Mouse (Mus musculus) v-Abl transformed pro-B cells (cell line): Measurements from ENCODE around the gene Elmo1.

Source experiments
- in situ Hi-C, 2 experiments: fragments of 400-800 bp; cut with MboI; formaldehyde crosslinking; loops; one replicate each; pipeline ENCODE4 v1.15.1; 2025; ENCODE audit not compliant: unreplicated experiment in 2 of 2

Elmo1 gene

DNA sequence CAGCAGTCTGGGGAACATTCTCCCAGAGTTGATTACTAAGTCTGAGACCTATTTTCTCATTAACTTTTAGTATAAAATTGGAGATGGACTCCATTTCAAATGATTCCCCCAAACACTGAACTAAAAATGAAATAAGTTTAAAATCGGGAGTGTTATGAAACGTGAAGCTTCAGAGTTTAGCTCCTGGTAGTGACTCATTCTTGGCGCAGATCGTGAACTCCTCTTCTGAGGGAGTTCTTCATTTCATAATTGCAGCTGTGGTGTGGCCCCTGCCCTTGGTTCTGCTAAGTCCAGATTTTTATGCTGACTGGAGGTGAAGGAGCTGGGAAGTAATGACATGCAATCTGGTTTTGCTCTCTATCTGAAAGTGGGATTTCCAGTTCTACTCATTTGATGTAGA is 307.9 kb downstream of the Elmo1 start:
- in situ Hi-C loops: no loop called here

DNA sequence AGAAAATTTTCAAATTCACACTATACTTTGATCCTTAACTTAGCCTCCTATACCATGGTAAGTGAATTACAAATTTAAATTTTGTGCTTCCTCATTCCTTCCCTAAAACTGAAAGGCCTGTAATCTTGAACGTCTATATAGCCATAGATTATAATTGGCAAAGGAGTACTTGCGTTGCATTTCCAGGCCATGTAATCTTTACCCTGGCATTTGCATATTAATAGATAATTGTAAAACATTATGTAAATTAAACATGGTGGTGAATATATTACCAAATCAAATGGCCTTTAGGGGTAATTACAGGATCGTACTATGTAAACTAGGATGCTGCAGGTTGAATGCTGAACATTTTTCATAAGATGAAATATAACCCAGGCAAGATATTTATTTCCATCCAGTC is 314.1 kb downstream of the Elmo1 start:
- in situ Hi-C loops: no loop called here

DNA sequence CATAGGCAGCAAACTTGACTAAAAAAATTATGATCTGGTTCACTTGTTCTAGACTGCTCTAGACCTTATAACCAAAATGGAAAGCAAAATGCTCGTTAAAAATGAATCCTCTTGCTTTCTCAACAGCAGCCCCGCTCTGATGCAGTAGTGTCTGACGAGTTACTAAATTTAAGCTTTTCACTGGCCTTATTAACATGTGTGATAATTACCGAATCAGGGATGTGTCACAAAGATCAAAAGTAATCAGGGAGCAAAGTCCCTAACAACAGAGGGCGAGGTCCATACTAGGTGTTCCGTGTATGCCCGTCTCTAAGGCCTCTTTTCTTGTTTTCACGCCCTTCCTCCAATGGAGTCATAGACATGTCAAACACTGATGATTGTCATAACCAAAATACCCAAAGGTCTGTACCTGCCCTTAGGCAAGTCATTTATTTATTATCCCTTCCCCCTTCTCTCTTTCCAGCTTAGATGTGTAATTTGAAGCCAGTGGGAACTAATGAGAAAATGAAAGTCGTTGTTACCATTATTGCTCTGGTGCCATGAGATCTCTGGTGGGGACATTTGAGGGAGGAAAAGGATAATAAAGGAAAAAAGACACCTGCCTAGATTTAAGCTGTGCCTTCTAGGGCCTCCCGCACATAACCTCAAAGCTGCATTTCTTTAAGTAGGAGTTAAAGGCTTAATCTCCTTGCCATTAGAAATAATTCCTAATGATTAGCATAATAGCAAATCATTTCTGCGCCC is 316.2 kb downstream of the Elmo1 start:
- in situ Hi-C loops: no loop called here

GRCm38 (mm10) chr13:20410306-20411101 is 320.1 kb downstream of the Elmo1 start:
- in situ Hi-C loops: no loop called here

DNA sequence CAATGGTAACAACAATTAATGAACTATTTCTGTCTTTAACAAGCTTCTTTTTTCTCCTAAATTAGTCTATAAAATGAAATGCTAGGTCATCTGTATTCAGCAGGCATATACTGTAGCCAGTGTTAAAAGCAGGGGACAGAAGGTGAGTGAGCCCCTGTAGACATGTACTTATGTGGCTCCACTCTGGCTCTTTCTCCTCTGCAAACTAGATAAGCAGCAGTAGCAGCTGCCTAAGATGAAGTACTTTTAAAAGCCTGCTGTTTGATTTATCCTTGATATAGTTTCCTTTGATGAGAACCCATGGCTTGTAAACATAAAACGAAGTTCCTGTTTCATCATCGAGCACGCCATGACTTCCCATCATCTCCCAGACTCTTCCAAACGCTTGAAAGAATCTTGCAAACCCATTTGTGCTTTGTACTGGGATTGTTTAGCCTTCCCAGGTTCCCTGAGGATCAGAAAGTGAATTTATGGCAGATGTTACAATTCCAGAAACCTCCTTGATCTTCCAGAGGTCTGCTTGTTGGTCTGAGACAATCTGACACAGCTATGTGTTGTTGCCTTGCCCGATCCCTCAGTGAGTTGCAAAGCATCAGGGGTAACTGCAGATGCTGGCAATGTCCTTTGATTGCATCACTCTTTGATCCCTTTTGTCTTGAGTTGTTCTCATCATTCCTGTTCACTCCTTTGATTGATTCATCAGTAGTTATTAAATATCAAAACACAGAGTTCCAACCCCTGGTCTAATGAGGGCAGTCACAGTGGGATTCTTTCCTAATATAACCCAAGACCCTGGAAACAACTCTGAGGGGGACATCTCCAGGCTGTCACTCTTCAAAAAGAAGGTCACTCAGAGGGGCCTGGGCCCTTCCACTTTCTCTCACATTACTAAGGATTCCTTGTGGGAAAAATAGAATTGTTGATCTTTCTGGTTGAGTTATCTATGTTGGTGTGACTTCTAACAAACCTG is 326.6 kb downstream of the Elmo1 start:
- in situ Hi-C loops: no loop called here

GRCm38 (mm10) chr13:20430998-20431397 is 340.6 kb downstream of the Elmo1 start:
- in situ Hi-C loops: no loop called here

- in situ Hi-C loops: no loop called here
Observed at GRCm38 (mm10) chr13:20433221-20433858, 342.9 kb downstream of the Elmo1 start.

- in situ Hi-C loops: no loop called here
Observed at GRCm38 (mm10) chr13:20434071-20434470, 343.7 kb downstream of the Elmo1 start.

DNA sequence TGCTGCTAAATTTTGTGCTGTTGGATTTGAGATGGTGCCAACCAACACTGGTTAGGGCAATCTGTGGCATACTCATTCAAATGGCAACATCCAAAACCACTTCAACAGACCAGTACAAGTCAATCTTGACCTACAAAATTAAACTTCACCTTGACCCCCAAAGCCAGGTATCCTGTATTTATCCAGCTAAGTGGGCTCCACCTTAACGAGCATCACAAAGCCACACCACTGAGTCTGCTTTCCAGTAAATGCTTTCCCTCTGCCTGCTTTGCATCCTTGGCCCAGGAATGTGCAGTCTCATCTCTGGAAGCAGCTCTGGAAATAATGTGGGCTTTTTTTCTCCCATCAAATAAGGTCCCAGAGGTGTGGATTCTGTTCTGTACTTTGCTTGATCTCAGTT is 349.1 kb downstream of the Elmo1 start:
- in situ Hi-C loops: no loop called here

DNA sequence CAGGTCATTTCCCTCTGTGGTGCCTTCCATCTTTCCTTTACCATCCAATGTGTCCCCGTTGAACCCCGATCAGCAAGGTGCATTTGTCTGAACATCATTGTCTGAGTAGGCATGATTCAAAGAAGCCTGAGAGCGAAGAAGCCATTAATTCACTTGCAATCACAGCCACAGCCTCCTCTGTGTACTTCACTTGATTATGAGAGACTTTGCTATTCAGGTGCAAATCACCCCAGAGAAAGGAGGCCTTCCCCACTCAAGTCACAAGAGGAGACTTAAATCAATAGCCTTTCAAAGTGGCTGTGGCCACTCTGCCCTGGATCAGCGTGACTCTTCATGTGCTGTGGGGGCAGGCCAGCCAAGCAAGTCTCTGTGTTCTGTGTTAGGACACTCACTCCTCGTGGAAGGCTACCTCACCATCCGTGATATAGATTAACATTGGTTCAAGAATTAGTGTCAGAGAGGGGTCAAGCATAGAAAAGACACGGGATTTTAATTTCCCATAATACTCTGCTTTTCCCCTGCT is 360.5 kb downstream of the Elmo1 start:
- in situ Hi-C loops: no loop called here

- in situ Hi-C loops: no loop called here
Observed at GRCm38 (mm10) chr13:20454357-20454756, 364.0 kb downstream of the Elmo1 start.

DNA sequence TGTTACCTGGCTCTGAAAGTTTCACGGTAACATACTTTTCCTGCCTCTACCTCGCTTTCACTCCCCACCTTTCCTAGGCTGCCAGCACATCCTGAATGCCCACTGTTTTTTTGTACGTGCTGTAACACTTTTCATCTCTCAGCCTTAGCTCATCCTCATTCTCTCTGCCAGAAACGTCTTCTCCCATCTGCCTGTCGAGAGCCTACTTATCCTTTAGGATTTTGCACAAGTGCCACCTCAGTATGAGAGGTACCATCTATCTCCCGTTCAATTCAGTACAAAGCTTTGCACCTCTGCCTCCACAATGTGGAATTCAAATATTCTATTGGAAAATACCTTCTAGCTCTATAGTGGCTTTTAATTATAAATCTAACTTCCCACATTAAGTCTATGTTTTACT is 369.7 kb downstream of the Elmo1 start:
- in situ Hi-C loops: no loop called here

DNA sequence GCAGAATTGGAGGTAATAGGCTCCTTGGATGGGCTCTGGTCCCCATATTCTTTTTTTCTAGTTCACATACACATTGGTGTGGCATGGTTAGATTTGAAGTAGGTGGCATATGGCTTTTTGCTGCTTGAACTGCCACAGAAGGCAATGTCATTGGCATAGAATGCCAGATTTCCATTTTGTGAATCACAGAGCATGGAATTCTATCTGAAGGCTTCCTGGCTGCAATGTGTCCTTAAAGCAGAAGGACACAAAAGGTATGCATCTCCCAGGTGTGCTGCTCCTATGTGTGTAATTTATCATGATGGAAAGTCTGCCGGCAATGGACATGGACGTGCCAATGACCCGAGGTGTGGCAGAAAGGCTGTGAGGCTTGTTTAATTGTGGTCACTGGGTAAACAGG is 371.2 kb downstream of the Elmo1 start:
- in situ Hi-C loops: no loop called here

DNA sequence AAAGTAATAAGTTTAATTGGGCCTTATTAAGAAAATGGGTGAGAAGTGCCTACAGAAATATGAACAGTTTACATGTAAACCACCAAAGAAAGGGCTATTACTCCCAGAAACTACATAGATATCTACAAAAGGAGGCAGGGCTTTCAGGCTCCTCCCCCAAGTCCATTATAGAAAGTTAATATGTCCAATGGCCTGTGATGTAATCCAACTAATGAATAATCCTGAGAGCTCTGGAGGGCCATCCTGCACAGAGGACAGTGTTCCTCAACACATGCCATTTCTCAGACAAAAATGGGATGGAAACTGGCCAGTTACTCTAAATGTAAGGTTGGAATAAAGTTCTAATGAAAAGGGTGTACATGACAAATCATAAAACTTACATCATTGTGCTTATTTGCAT is 373.8 kb downstream of the Elmo1 start:
- in situ Hi-C loops: no loop called here

- in situ Hi-C loops: no loop called here
Observed at GRCm38 (mm10) chr13:20467381-20467780, 377.0 kb downstream of the Elmo1 start.

- in situ Hi-C loops: loop anchor here (5.0 kb wide), 2 partner anchors 159 to 466 kb away; no protein-coding TSS in a partner anchor
Observed at GRCm38 (mm10) chr13:20471732-20472131, 381.3 kb downstream of the Elmo1 start.

- in situ Hi-C loops: loop anchor here (5.0 kb wide), 2 partner anchors 160 to 465 kb away; no protein-coding TSS in a partner anchor
Observed at GRCm38 (mm10) chr13:20472301-20472831, 382.0 kb downstream of the Elmo1 start.

- in situ Hi-C loops: loop anchor here (5.0 kb wide), 2 partner anchors 161 to 464 kb away; no protein-coding TSS in a partner anchor
Observed at GRCm38 (mm10) chr13:20472891-20473539, 382.6 kb downstream of the Elmo1 start.

GRCm38 (mm10) chr13:20473641-20474078 is 383.3 kb downstream of the Elmo1 start:
- in situ Hi-C loops: loop anchor here (5.0 kb wide), 2 partner anchors 161 to 464 kb away; no protein-coding TSS in a partner anchor
